Mouse (Mus musculus) thymus, adult 2 months (tissue): ENCODE results near the gene Bbs5. TPM values are rescaled to one million over a fixed set of nuclear protein-coding genes. Genes with fewer than 3 reads are reported as not detected.

ENCODE experiments used
- DNase-seq: peaks from one replicate; pipeline ENCODE4 v3.0.0; 2021
- H3K27ac ChIP-seq: fragments of 200-500 bp; 2 replicates; pipeline ENCODE4 v1.5.1; 2012; ENCODE audit warnings: low read length, control low read depth; ENCODE audit not compliant: control insufficient read depth, insufficient read depth
- H3K27me3 ChIP-seq: fragments of 200-500 bp; 2 replicates; pipeline ENCODE4 v1.6.1; 2012; ENCODE audit warnings: mild to moderate bottlenecking, low read length, moderate library complexity, mixed read lengths; ENCODE audit not compliant: control insufficient read depth, insufficient read depth
- H3K36me3 ChIP-seq: fragments of 200-500 bp; 2 replicates; pipeline ENCODE4 v1.6.1; 2012; ENCODE audit warnings: mild to moderate bottlenecking, low read length, moderate library complexity; ENCODE audit not compliant: control insufficient read depth, insufficient read depth
- H3K4me1 ChIP-seq: fragments of 200-500 bp; replicated peaks from 2 replicates; pipeline ENCODE4 v1.6.1; 2012; ENCODE audit warnings: low read length; ENCODE audit not compliant: control insufficient read depth, insufficient read depth
- H3K4me3 ChIP-seq: fragments of 200-500 bp; 2 replicates; pipeline ENCODE4 v1.5.1; 2012; ENCODE audit warnings: mild to moderate bottlenecking, low read length, control low read depth, moderate library complexity; ENCODE audit not compliant: control insufficient read depth, insufficient read depth
- CTCF ChIP-seq: fragments of 200-500 bp; IDR thresholded peaks from 2 replicates; pipeline ENCODE4 v1.5.1; 2012; ENCODE audit warnings: mild to moderate bottlenecking, control low read depth, low read length, moderate library complexity, borderline replicate concordance; ENCODE audit not compliant: control insufficient read depth, poor library complexity, insufficient read depth; ENCODE audit errors: extremely low read depth
- POLR2A ChIP-seq: fragments of 200-500 bp; IDR thresholded peaks from 2 replicates; pipeline ENCODE4 v1.6.1; 2012; ENCODE audit warnings: mild to moderate bottlenecking, low read length, control low read depth, moderate library complexity; ENCODE audit not compliant: control insufficient read depth, poor library complexity, insufficient read depth; ENCODE audit errors: extremely low read depth
- WGBS: fragments of 180-500 bp; shearing (Covaris S2); methylation state at CpG from one replicate; pipeline ENCODE4 v1.1.7; 2018; 5-methylcytosine and 5-hydroxymethylcytosine counted together
- polyA plus RNA-seq: library from polyadenylated mRNA; depleted of rRNA; stranded (reverse); fragments of >200 nt; gene quantifications from 2 replicates; pipeline ENCODE4 v1.2.3, GENCODE M21; 2012

The Bbs5 gene
- polyA plus RNA-seq, 1 experiment = 0.39 TPM

GRCm38 (mm10) chr2:69640100-69640499 is 6.9 kb upstream of the Bbs5 start:
- WGBS = 72% methylated on average over 10 of the region's 10 CpGs
- Histone ChIP-seq H3K4me3 (no peak overlapping the region), H3K27me3 (no peaks in the 10 kb centered on the region), H3K36me3 (no peaks in the 10 kb centered on the region), H3K4me1 (no peaks in the 10 kb centered on the region), H3K27ac (no peak overlapping the region)
- DNase-seq = no peak
- TF ChIP-seq CTCF (no peak), POLR2A (no peak)

GRCm38 (mm10) chr2:69644968-69645617 is 1.9 kb upstream of the Bbs5 start:
- 95% methylated on average over 11 of the region's 11 CpGs for WGBS
- H3K36me3 ChIP-seq = no peaks in the 10 kb centered on the region
- H3K4me3 ChIP-seq = no peak overlapping the region
- no peak overlapping the region for H3K27ac ChIP-seq
- no peak for TF ChIP-seq POLR2A
- TF ChIP-seq CTCF = no peak
- H3K27me3 ChIP-seq = no peaks in the 10 kb centered on the region
- DNase-seq = no peak
- H3K4me1 ChIP-seq = peaks cover 6% of the 10 kb centered on the region

- Histone ChIP-seq H3K27ac (no peak overlapping the region), H3K27me3 (no peaks in the 10 kb centered on the region), H3K4me1 (peaks cover 6% of the 10 kb centered on the region), H3K4me3 (no peak overlapping the region), H3K36me3 (no peaks in the 10 kb centered on the region)
- TF ChIP-seq POLR2A = no peak
- no peak for TF ChIP-seq CTCF
- 96% methylated on average over 5 of the region's 5 CpGs for whole genome bisulfite sequencing
- DNase-seq = no peak
Measured at GRCm38 (mm10) chr2:69649716-69650115, 2.7 kb downstream of the Bbs5 start.

- Histone ChIP-seq H3K27me3 (no peaks in the 10 kb centered on the region), H3K27ac (no peak overlapping the region), H3K36me3 (no peaks in the 10 kb centered on the region), H3K4me1 (no peaks in the 10 kb centered on the region), H3K4me3 (no peak overlapping the region)
- WGBS = 97% methylated on average over 4 of the region's 4 CpGs
- TF ChIP-seq CTCF = no peak
- TF ChIP-seq POLR2A = no peak
- no peak for DNase-seq
Measured at GRCm38 (mm10) chr2:69659326-69659725, 12.4 kb downstream of the Bbs5 start.

GRCm38 (mm10) chr2:69663827-69664476 is 17.0 kb downstream of the Bbs5 start:
- Histone ChIP-seq H3K4me3 (no peak overlapping the region), H3K27me3 (no peaks in the 10 kb centered on the region), H3K4me1 (no peaks in the 10 kb centered on the region), H3K36me3 (no peaks in the 10 kb centered on the region), H3K27ac (no peak overlapping the region)
- 94% methylated on average over 13 of the region's 13 CpGs for WGBS
- TF ChIP-seq POLR2A = no peak
- TF ChIP-seq CTCF = no peak
- no peak for DNase-seq

- WGBS = 96% methylated on average over 4 of the region's 4 CpGs
- no peak for TF ChIP-seq POLR2A
- no peak for TF ChIP-seq CTCF
- Histone ChIP-seq H3K36me3 (no peaks in the 10 kb centered on the region), H3K27me3 (no peaks in the 10 kb centered on the region), H3K4me3 (no peak overlapping the region), H3K4me1 (no peaks in the 10 kb centered on the region), H3K27ac (no peak overlapping the region)
- DNase-seq = no peak
Measured at GRCm38 (mm10) chr2:69667656-69668055, 20.7 kb downstream of the Bbs5 start.

GRCm38 (mm10) chr2:69668414-69668813 is 21.4 kb downstream of the Bbs5 start:
- Histone ChIP-seq H3K27me3 (no peaks in the 10 kb centered on the region), H3K4me3 (no peak overlapping the region), H3K27ac (no peak overlapping the region), H3K36me3 (no peaks in the 10 kb centered on the region), H3K4me1 (no peaks in the 10 kb centered on the region)
- DNase-seq = no peak
- TF ChIP-seq POLR2A (no peak), CTCF (no peak)
- WGBS = 83% methylated on average over 6 of the region's 6 CpGs
